Mouse (Mus musculus): Measurements from ENCODE around the gene Rnf128. TPM values are rescaled to one million over a fixed set of nuclear protein-coding genes. Genes with fewer than 3 reads are reported as not detected.

Gene Rnf128
- total RNA-seq, 2 experiments from 2014 or later = 26.7 to 32.3 TPM

- DNase-seq (ENCODE audit: extremely low spot score in 1 of 2, low spot score in 1 of 2) = peak in 1 of 2 experiments; percentile 6
Observed at GRCm38 (mm10) chrX:139610765-139611300, 47.7 kb downstream of the Rnf128 start.

GRCm38 (mm10) chrX:139614761-139615160, 51.6 kb downstream of the Rnf128 start:
- no peak for DNase-seq (ENCODE audit: extremely low spot score in 1 of 2, low spot score in 1 of 2)

GRCm38 (mm10) chrX:139622071-139622470, 59.0 kb downstream of the Rnf128 start:
- no peak for DNase-seq (ENCODE audit: extremely low spot score in 1 of 2, low spot score in 1 of 2)

GRCm38 (mm10) chrX:139634758-139635157, 71.6 kb downstream of the Rnf128 start:
- no peak for DNase-seq (ENCODE audit: extremely low spot score in 1 of 2, low spot score in 1 of 2)

GRCm38 (mm10) chrX:139639744-139640143, 76.6 kb downstream of the Rnf128 start:
- DNase-seq (ENCODE audit: extremely low spot score in 1 of 2, low spot score in 1 of 2) = no peak

- no peak for DNase-seq (ENCODE audit: extremely low spot score in 1 of 2, low spot score in 1 of 2)
Observed at GRCm38 (mm10) chrX:139640418-139640817, 77.3 kb downstream of the Rnf128 start.

- no peak for DNase-seq (ENCODE audit: extremely low spot score in 1 of 2, low spot score in 1 of 2)
Observed at GRCm38 (mm10) chrX:139652226-139652625, 89.1 kb downstream of the Rnf128 start.

GRCm38 (mm10) chrX:139653292-139653691, 90.2 kb downstream of the Rnf128 start:
- no peak for DNase-seq (ENCODE audit: extremely low spot score in 1 of 2, low spot score in 1 of 2)

- DNase-seq (ENCODE audit: extremely low spot score in 1 of 2, low spot score in 1 of 2) = no peak
Observed at GRCm38 (mm10) chrX:139654350-139655063, 91.4 kb downstream of the Rnf128 start.

GRCm38 (mm10) chrX:139662111-139662510, 99.0 kb downstream of the Rnf128 start:
- DNase-seq (ENCODE audit: extremely low spot score in 1 of 2, low spot score in 1 of 2) = no peak

GRCm38 (mm10) chrX:139665829-139666228, 102.7 kb downstream of the Rnf128 start:
- no peak for DNase-seq (ENCODE audit: extremely low spot score in 1 of 2, low spot score in 1 of 2)

GRCm38 (mm10) chrX:139684410-139684774, 121.3 kb downstream of the Rnf128 start:
- no peak for DNase-seq (ENCODE audit: extremely low spot score in 1 of 2, low spot score in 1 of 2)

- DNase-seq (ENCODE audit: extremely low spot score in 1 of 2, low spot score in 1 of 2) = peak; percentile 34 to 46
Observed at GRCm38 (mm10) chrX:139684775-139685695, 121.9 kb downstream of the Rnf128 start, which contains the start of gene Tbc1d8b. Gene Tbc1d8b (plus strand): TSS chrX:139684996.

GRCm38 (mm10) chrX:139714381-139714780, 151.3 kb downstream of the Rnf128 start, which contains the start of gene Gm15013:
Gene Gm15013 (minus strand): TSS chrX:139714481.
- DNase-seq (ENCODE audit: extremely low spot score in 1 of 2, low spot score in 1 of 2) = no peak

- DNase-seq (ENCODE audit: extremely low spot score in 1 of 2, low spot score in 1 of 2) = no peak
Observed at GRCm38 (mm10) chrX:139722350-139722749, 159.2 kb downstream of the Rnf128 start.

Other genes with a start within 250 kb of the Rnf128 start
- not detected for gene Trap1a, start 229.6 kb upstream of the Rnf128 start, total RNA-seq (2021)
- under 1 TPM; 0.19 to 0.39 TPM for gene D330045A20Rik, start 82.9 kb upstream of the Rnf128 start, total RNA-seq (2021)
- gene Tbc1d8b, start 121.7 kb downstream of the Rnf128 start, total RNA-seq (2021) = 10 to 100 TPM in 1 of 2 experiments, 1 to 10 TPM in 1; 9.5 to 11.2 TPM
- not detected for gene Gm15013, start 151.2 kb downstream of the Rnf128 start, total RNA-seq (2021)
- gene Ripply1, start 219.0 kb downstream of the Rnf128 start, total RNA-seq (2021) = not detected
- under 1 TPM; 0.44 to 0.56 TPM for gene Cldn2, start 237.5 kb downstream of the Rnf128 start, total RNA-seq (2021)

All from layer of hippocampus, postnatal 25 days (tissue).